Mouse (Mus musculus) v-Abl transformed pro-B cells (cell line): Measurements from ENCODE around the gene Rslcan18.

Experiments used
- in situ Hi-C, 2 experiments: fragments of 400-800 bp; cut with MboI; formaldehyde crosslinking; loops; one replicate each; pipeline ENCODE4 v1.15.1; 2025; ENCODE audit not compliant: unreplicated experiment in 2 of 2

Rslcan18 gene

GRCm38 (mm10) chr13:67060161-67060785, 55.8 kb downstream of the Rslcan18 start:
- in situ Hi-C loops, result no loop called here
